ENCODE assay signal across 8 mouse cellular contexts in genomic region chr17:46074398-46075115, GRCm38 (mm10). TPM values are rescaled to one million over a fixed set of nuclear protein-coding genes. Genes with fewer than 3 reads are reported as not detected.
DNase-seq lines count a peak whose midpoint lies in the region; ATAC-seq and TF ChIP-seq lines count a peak whose summit lies in the region.

No protein-coding gene starts in this region.

- DNase-seq in A20 (ENCODE audit: low read depth, low spot score) = peak; percentile 9
- DNase-seq in liver, embryonic 14.5 days (ENCODE audit: low read depth in 3 of 3, low spot score in 3 of 3) = no peak
- no peak for DNase-seq in midbrain, embryonic 11.5 days (ENCODE audit: low spot score, missing footprints)
- no peak for DNase-seq in urinary bladder, adult 18-20 months (ENCODE audit: low spot score in 2 of 2)

- peaks cover 7% of the 10 kb centered on the region; the same call in 1 of the 2 replicates for H3K4me1 ChIP-seq in hindbrain, embryonic 15.5 days (replicated peaks)
- H3K4me1 ChIP-seq in hindbrain, embryonic 13.5 days (replicated peaks) = peaks cover 7% of the 10 kb centered on the region; the same call in 1 of the 2 replicates
- H3K4me1 ChIP-seq in liver, embryonic 14.5 days (replicated peaks; ENCODE audit: control insufficient read depth in 2 of 2, insufficient read depth in 2 of 2, low read length in 1 of 2) = peaks cover 0 to 13% of the 10 kb centered on the region in 2 experiments; a peak in 2 of 4 replicates
- H3K4me1 ChIP-seq in forebrain, embryonic 15.5 days = no peaks in the 10 kb centered on the region
- H3K4me1 ChIP-seq in midbrain, embryonic 11.5 days (ENCODE audit: control insufficient read depth, insufficient read depth, low read length) = no peaks in the 10 kb centered on the region

- peak overlapping the region; percentile 8; the same call in 1 of the 2 replicates for H3K4me2 ChIP-seq in hindbrain, embryonic 15.5 days
- H3K4me2 ChIP-seq in hindbrain, embryonic 13.5 days = no peak overlapping the region
- H3K4me2 ChIP-seq in liver, embryonic 14.5 days (ENCODE audit: low read depth) = peak overlapping the region; percentile 44
- no peak overlapping the region for H3K4me2 ChIP-seq in forebrain, embryonic 15.5 days (replicated peaks)
- no peak overlapping the region for H3K4me2 ChIP-seq in midbrain, embryonic 11.5 days

- no peak for ATAC-seq in hindbrain, embryonic 15.5 days (ENCODE audit: low FRiP score, low read depth)
- ATAC-seq in hindbrain, embryonic 13.5 days (ENCODE audit: low FRiP score) = no peak
- ATAC-seq in common myeloid progenitor, adult 5-6 weeks (replicated peaks; ENCODE audit: low read depth, poor library complexity, severe bottlenecking) = 0 out of 2 replicates have a peak, but pooled peaks have one; percentile 6
- ATAC-seq in liver, embryonic 14.5 days (ENCODE audit: insufficient read depth) = no peak
- ATAC-seq in forebrain, embryonic 15.5 days (replicated peaks) = no peak
- ATAC-seq in midbrain, embryonic 11.5 days (ENCODE audit: low FRiP score) = no peak

- TF ChIP-seq CTCF in liver, embryonic 14.5 days (IDR thresholded peaks at IDR 0.05; ENCODE audit: low read depth) = no peak

- H3K36me3 ChIP-seq in hindbrain, embryonic 15.5 days = no peaks in the 10 kb centered on the region
- no peaks in the 10 kb centered on the region for H3K36me3 ChIP-seq in hindbrain, embryonic 13.5 days
- no peaks in the 10 kb centered on the region for H3K36me3 ChIP-seq in liver, embryonic 14.5 days (replicated peaks; ENCODE audit: control insufficient read depth, insufficient read depth, low read depth)
- H3K36me3 ChIP-seq in forebrain, embryonic 15.5 days = no peaks in the 10 kb centered on the region
- H3K36me3 ChIP-seq in midbrain, embryonic 11.5 days (ENCODE audit: control insufficient read depth, insufficient read depth, low read length) = no peaks in the 10 kb centered on the region

- H3K4me3 ChIP-seq in hindbrain, embryonic 15.5 days = no peak overlapping the region
- H3K4me3 ChIP-seq in hindbrain, embryonic 13.5 days = no peak overlapping the region
- no peak overlapping the region for H3K4me3 ChIP-seq in liver, embryonic 14.5 days (ENCODE audit: insufficient read depth in 1 of 2, low read depth in 2 of 2, low read length in 2 of 2)
- H3K4me3 ChIP-seq in forebrain, embryonic 15.5 days = no peak overlapping the region
- H3K4me3 ChIP-seq in midbrain, embryonic 11.5 days (ENCODE audit: low read depth, low read length) = no peak overlapping the region

- H3K9ac ChIP-seq in hindbrain, embryonic 15.5 days = no peak overlapping the region
- no peak overlapping the region for H3K9ac ChIP-seq in hindbrain, embryonic 13.5 days
- no peak overlapping the region for H3K9ac ChIP-seq in liver, embryonic 14.5 days (replicated peaks)
- H3K9ac ChIP-seq in forebrain, embryonic 15.5 days (replicated peaks) = no peak overlapping the region
- no peak overlapping the region for H3K9ac ChIP-seq in midbrain, embryonic 11.5 days (ENCODE audit: low read length)

- TF ChIP-seq EP300 in liver, embryonic 14.5 days (IDR thresholded peaks at IDR 0.05; ENCODE audit: low read depth) = no peak

- no peak overlapping the region for H3K27ac ChIP-seq in hindbrain, embryonic 15.5 days (replicated peaks)
- H3K27ac ChIP-seq in hindbrain, embryonic 13.5 days = no peak overlapping the region
- H3K27ac ChIP-seq in liver, embryonic 14.5 days = no peak overlapping the region
- H3K27ac ChIP-seq in forebrain, embryonic 15.5 days (replicated peaks) = no peak overlapping the region
- no peak overlapping the region for H3K27ac ChIP-seq in midbrain, embryonic 11.5 days (ENCODE audit: low read depth, low read length)

- WGBS in hindbrain, embryonic 15.5 days = 67% methylated on average over 7 of the region's 7 CpGs
- 69% methylated on average over 7 of the region's 7 CpGs for WGBS in hindbrain, embryonic 13.5 days
- WGBS in liver, embryonic 14.5 days (ENCODE audit: insufficient replicate concordance) = 13% methylated on average over 7 of the region's 7 CpGs
- 77% methylated on average over 7 of the region's 7 CpGs for WGBS in forebrain, embryonic 15.5 days
- WGBS in midbrain, embryonic 11.5 days = 83% methylated on average over 7 of the region's 7 CpGs

- no peaks in the 10 kb centered on the region for H3K9me3 ChIP-seq in hindbrain, embryonic 15.5 days
- no peaks in the 10 kb centered on the region for H3K9me3 ChIP-seq in hindbrain, embryonic 13.5 days
- H3K9me3 ChIP-seq in liver, embryonic 14.5 days (ENCODE audit: control insufficient read depth, low read length) = no peaks in the 10 kb centered on the region
- H3K9me3 ChIP-seq in forebrain, embryonic 15.5 days = no peaks in the 10 kb centered on the region
- H3K9me3 ChIP-seq in midbrain, embryonic 11.5 days (ENCODE audit: control insufficient read depth, low read length) = no peaks in the 10 kb centered on the region; the same call in 1 of the 2 replicates

- no peaks in the 10 kb centered on the region for H3K27me3 ChIP-seq in hindbrain, embryonic 15.5 days
- 0 out of 2 replicates have a peak, but pooled peaks cover 3% of the 10 kb centered on the region for H3K27me3 ChIP-seq in hindbrain, embryonic 13.5 days
- no peaks in the 10 kb centered on the region for H3K27me3 ChIP-seq in liver, embryonic 14.5 days (ENCODE audit: control insufficient read depth, insufficient read depth, low read length)
- H3K27me3 ChIP-seq in forebrain, embryonic 15.5 days = no peaks in the 10 kb centered on the region
- no peaks in the 10 kb centered on the region for H3K27me3 ChIP-seq in midbrain, embryonic 11.5 days (ENCODE audit: control insufficient read depth, insufficient read depth, low read length)

RNA-seq across cellular contexts. Expression of gene Mrps18a, which starts 36.2 kb away (rescaled TPM):
- 145 and 154 TPM in 2 replicates for polyA plus RNA-seq in hindbrain, embryonic 15.5 days (2015; fragmentation: Nextera tagmentation; extraction: Ambion mirVana)
- polyA plus RNA-seq in hindbrain, embryonic 13.5 days (2015; fragmentation: Nextera tagmentation; extraction: Ambion mirVana) = 147 and 149 TPM in 2 replicates
- 41.5 and 50.5 TPM in 2 replicates for total RNA-seq in common myeloid progenitor, adult 5-6 weeks (2017)
- polyA plus RNA-seq in liver, embryonic 14.5 days (2012; rRNA removed) = 22.8 and 29.7 TPM in 2 replicates
- polyA plus RNA-seq in liver, embryonic 14.5 days (2014; fragmentation: Nextera tagmentation; extraction: Ambion mirVana) = 65.2 and 68.5 TPM in 2 replicates
- polyA plus RNA-seq in forebrain, embryonic 15.5 days (2015; fragmentation: Nextera tagmentation; extraction: Ambion mirVana) = 129 and 134 TPM in 2 replicates
- polyA plus RNA-seq in midbrain, embryonic 11.5 days (2014; fragmentation: Nextera tagmentation; extraction: Ambion mirVana) = 119 and 132 TPM in 2 replicates

RNA-seq across cellular contexts. Expression of gene Vegfa, which starts 42.4 kb away (rescaled TPM):
- polyA plus RNA-seq in hindbrain, embryonic 15.5 days (2015; fragmentation: Nextera tagmentation; extraction: Ambion mirVana) = 4.4 and 4.6 TPM in 2 replicates
- polyA plus RNA-seq in hindbrain, embryonic 13.5 days (2015; fragmentation: Nextera tagmentation; extraction: Ambion mirVana) = 2.8 and 4.1 TPM in 2 replicates
- 13.2 and 17.9 TPM in 2 replicates for total RNA-seq in common myeloid progenitor, adult 5-6 weeks (2017)
- 27.9 and 33.9 TPM in 2 replicates for polyA plus RNA-seq in liver, embryonic 14.5 days (2012; rRNA removed)
- 1.2 and 1.7 TPM in 2 replicates for polyA plus RNA-seq in liver, embryonic 14.5 days (2014; fragmentation: Nextera tagmentation; extraction: Ambion mirVana)
- 3.1 and 3.6 TPM in 2 replicates for polyA plus RNA-seq in forebrain, embryonic 15.5 days (2015; fragmentation: Nextera tagmentation; extraction: Ambion mirVana)
- 2.2 and 2.9 TPM in 2 replicates for polyA plus RNA-seq in midbrain, embryonic 11.5 days (2014; fragmentation: Nextera tagmentation; extraction: Ambion mirVana)

Comparison
In these comparisons a context has a peak if more than half of its experiments do, and no peak if none do; other contexts are left out.
1. H3K4me2 ChIP-seq: peak in hindbrain, embryonic 15.5 days (single experiment) and liver, embryonic 14.5 days (single experiment); none in hindbrain, embryonic 13.5 days (single experiment), forebrain, embryonic 15.5 days (single experiment) and midbrain, embryonic 11.5 days (single experiment).